Mouse (Mus musculus): ENCODE measurements at regions not wholly inside any gene's neighbourhood (a gene's known extent, or its start where the extent isn't known, plus 50 kb on each side); places are given as distances from the start of the nearest gene placed in this dataset.

DNA sequence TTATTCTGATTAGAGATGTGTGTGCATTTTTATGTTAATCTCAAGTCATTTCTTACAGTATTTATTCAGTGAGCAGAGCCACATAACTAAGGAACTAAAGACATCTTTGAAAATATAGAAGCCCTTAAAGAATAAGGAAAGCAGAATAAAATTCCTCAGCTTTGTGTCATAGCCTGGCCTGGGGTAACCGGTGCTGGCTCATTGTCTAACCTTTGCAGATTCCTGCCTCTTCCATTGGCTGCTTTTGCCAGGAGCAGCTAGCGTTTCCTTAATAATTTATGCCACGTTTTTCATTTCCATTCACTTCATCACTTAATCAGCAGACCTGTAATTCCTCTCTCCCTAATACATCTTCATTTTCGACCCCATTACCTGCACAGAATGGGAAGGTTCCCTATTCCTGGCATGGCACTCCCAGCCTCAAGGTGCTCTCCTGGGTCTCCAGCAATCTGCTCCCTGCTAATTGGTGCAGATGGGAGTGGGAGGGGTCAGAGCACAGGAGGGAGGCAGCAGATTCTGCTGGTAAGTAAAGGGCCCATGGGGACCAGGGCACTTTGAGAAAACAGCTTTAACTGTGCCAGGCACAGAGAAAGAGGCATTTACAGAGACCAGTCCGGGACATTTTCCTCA, 413.1 kb downstream of the Stim2 start:
- no peak for DNase-seq (ENCODE audit: low spot score in 2 of 2)

- DNase-seq (ENCODE audit: low spot score in 2 of 2) = no peak
Measured at GRCm38 (mm10) chr5:54419811-54420470, 421.6 kb downstream of the Stim2 start.

DNA sequence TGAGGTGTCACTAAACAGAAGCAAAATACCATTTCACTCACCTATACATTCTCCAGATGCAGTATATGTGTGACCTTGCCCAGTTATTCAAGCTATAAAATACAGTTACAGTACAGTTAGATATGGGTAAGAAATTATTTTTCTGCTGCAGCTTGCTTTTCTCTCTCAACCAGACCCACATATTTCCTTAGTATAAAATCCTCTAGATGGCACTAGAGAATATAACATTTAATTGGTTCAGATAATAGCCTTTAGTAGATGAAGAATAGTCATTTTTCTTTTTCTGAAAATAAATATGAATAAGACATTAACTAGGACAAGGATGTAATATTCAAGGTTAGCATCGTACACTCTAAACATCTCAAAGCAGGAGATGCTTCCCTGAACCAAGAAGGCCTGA, 441.0 kb downstream of the Stim2 start:
- DNase-seq (ENCODE audit: low spot score in 2 of 2) = peak in 1 of 2 experiments; percentile 10

- peak in 1 of 2 experiments; percentile 13 for DNase-seq (ENCODE audit: low spot score in 2 of 2)
Measured at GRCm38 (mm10) chr5:54440794-54441447, 442.6 kb downstream of the Stim2 start.

DNA sequence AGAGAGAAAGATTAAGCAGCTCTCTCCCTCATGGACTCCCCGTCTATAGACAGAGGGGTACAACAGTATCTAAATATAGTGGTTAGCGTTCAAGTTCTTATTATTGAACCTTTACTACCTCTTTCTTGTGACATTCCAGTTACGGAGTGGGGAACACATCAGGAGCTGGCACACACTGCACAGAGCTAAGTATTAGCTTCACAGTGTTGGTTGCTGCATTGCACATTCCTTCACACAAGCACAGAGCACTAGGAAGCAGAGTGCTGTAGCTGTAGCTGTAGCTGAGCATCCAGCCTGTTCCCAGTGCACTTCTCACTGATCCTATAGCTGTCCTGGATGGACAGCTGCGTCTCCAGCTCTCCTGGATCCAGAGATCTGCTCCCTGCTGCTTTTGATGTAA, 443.3 kb downstream of the Stim2 start:
- no peak for DNase-seq (ENCODE audit: low spot score in 2 of 2)

GRCm38 (mm10) chr5:54483916-54484315, 485.6 kb downstream of the Stim2 start:
- DNase-seq (ENCODE audit: low spot score in 2 of 2) = peak in 1 of 2 experiments; percentile 26
